Mouse (Mus musculus): ENCODE measurements around the gene Brat1. TPM values are rescaled to one million over a fixed set of nuclear protein-coding genes. Genes with fewer than 3 reads are reported as not detected.
A peak's percentile ranks its signal among the peaks of the same experiment; 100 is the strongest.

Gene Brat1
- total and polyA plus RNA-seq, 2 experiments: 5.5 to 14.4 TPM

DNA sequence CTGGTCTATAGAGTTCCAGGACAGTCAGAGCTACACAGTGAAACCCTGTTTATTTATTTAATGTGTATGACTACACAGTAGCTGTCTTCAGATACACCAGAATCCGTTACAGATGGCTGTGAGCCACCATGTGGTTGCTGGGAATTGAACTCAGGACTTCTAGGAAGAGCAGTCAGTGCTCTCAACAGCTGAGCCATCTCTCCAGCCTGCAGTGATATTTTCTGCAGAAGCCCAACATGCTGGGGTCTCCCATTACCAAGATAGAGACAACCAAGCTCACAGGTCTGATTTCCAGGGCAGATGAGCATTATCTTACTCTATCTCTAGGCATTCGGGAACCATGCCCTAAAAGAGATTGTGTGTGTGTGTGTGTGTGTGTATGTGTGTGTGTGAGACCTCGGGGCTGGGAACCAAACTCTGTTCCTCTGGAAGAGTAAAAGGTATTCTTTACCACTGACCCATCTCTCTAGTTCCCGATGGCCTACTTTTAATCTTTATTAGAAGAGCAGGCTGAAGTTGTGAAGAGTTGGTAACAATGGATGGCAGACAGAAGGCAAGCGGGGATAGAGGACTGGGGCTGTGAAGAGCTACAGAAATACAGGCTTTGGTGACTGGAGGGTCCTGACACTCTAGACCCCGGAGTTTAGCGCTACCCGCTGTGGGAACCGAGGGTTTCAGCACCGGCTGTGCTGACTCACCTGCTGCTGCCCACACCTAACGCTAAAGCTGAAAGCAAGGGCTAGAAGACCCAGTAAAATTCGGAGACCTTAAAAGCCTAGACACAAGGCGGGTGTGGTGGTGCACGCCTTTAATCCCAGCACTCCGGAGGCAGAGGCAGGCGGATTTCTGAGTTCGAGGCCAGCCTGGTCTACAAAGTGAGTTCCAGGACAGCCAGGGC lies 1.1 kb upstream of the Brat1 start:
- H3K9ac ChIP-seq (ENCODE audit: low read depth, low read length): peak overlapping the region; percentile 32
- H3K4me3 ChIP-seq (ENCODE audit: insufficient read depth, low read depth, low read length): peak overlapping the region; percentile 20
- peaks cover 12% of the 10 kb centered on the region for H3K4me1 ChIP-seq (ENCODE audit: control insufficient read depth, insufficient read depth, low read length)
- H3K27ac ChIP-seq (replicated peaks; ENCODE audit: insufficient read depth, low read depth, low read length): peak overlapping the region; percentile 53
- no peak for TF ChIP-seq CTCF (IDR thresholded peaks at IDR 0.05; ENCODE audit: low read depth, low read length)
- no peak for TF ChIP-seq POLR2A (IDR thresholded peaks at IDR 0.05; ENCODE audit: extremely low read depth, insufficient read depth, low read length)
- H3K79me2 ChIP-seq (ENCODE audit: control insufficient read depth, insufficient read depth, low read length): no peaks in the 10 kb centered on the region; the same call in 1 of the 2 replicates
- DNase-seq (ENCODE audit: extremely low read depth, low read depth, low spot score): no peak
- WGBS: 22% methylated on average over 17 of the region's 17 CpGs
- no peaks in the 10 kb centered on the region for H3K27me3 ChIP-seq (ENCODE audit: control insufficient read depth, insufficient read depth, low read length)
- H3K36me3 ChIP-seq (ENCODE audit: control insufficient read depth, insufficient read depth, low read length): no peaks in the 10 kb centered on the region

DNA sequence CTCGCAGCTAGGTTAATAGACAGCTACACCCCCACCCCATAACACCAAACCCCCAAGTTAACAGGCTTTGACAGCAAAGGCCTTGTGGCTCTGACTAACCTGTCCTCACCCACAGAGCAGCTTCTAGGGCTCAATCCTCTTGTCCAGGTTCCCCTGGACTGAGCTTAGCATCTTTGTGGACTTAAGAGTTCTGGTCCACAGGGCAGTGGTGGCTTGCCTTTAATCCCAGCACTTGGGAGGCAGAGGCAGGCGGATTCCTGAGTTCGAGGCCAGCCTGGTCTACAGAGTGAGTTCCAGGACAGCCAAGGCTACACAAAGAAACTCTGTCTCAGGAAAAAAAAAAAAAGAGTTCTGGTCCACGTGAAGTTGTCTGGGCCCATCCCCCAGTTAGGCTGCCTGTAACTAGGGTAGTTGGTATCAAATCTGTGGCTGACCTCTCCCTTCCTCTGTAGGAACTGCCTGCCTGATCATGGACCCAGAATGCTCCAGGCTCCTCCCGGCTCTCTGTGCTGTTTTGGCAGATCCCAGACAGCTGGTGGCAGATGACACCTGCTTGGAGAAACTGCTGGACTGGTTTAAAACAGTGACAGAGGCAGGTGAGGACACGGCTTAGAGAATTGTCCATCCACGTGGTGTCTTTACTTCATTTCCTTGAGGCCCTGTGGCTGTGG lies 825 bp downstream of the Brat1 start:
- no peak for TF ChIP-seq CTCF (IDR thresholded peaks at IDR 0.05; ENCODE audit: low read depth, low read length)
- TF ChIP-seq POLR2A (IDR thresholded peaks at IDR 0.05; ENCODE audit: extremely low read depth, insufficient read depth, low read length): no peak
- Histone ChIP-seq H3K9ac (ENCODE audit: low read depth, low read length) (peak overlapping the region; percentile 77), H3K4me3 (ENCODE audit: insufficient read depth, low read depth, low read length) (peak overlapping the region; percentile 74), H3K79me2 (ENCODE audit: control insufficient read depth, insufficient read depth, low read length) (no peaks in the 10 kb centered on the region; the same call in 1 of the 2 replicates), H3K4me1 (ENCODE audit: control insufficient read depth, insufficient read depth, low read length) (peaks cover 12% of the 10 kb centered on the region), H3K27me3 (ENCODE audit: control insufficient read depth, insufficient read depth, low read length) (no peaks in the 10 kb centered on the region), H3K27ac (replicated peaks; ENCODE audit: insufficient read depth, low read depth, low read length) (peak overlapping the region; percentile 64), H3K36me3 (ENCODE audit: control insufficient read depth, insufficient read depth, low read length) (peaks cover 4% of the 10 kb centered on the region; the same call in 1 of the 2 replicates)
- WGBS: 47% methylated on average over 7 of the region's 7 CpGs
- no peak for DNase-seq (ENCODE audit: extremely low read depth, low read depth, low spot score)

DNA sequence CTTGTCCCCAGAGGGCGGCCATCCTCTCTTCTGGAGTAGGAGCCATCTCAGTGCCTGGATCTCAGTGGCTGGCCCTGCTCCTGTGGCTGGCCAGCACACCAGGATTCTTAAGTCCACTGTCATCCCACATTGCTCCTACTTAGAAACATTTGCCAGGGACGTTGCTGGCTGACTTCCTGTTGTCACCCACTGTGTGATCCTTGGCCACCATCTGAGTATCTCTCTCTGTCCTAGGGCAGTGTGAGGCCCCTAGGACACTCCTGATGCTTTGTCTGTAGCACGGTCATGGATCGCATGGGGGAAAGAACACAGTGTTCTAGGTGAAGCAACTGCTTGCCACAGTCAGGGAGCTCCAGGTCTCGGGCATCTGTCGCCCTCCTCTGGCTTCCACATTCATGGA lies 5.5 kb downstream of the Brat1 start:
- H3K27ac ChIP-seq (replicated peaks; ENCODE audit: insufficient read depth, low read depth, low read length): no peak overlapping the region
- no peaks in the 10 kb centered on the region for H3K27me3 ChIP-seq (ENCODE audit: control insufficient read depth, insufficient read depth, low read length)
- peaks cover 16% of the 10 kb centered on the region; the same call in 1 of the 2 replicates for H3K36me3 ChIP-seq (ENCODE audit: control insufficient read depth, insufficient read depth, low read length)
- peaks cover 7% of the 10 kb centered on the region for H3K4me1 ChIP-seq (ENCODE audit: control insufficient read depth, insufficient read depth, low read length)
- TF ChIP-seq POLR2A (IDR thresholded peaks at IDR 0.05; ENCODE audit: extremely low read depth, insufficient read depth, low read length) (no peak), CTCF (IDR thresholded peaks at IDR 0.05; ENCODE audit: low read depth, low read length) (no peak)
- H3K9ac ChIP-seq (ENCODE audit: low read depth, low read length): no peak overlapping the region
- no peaks in the 10 kb centered on the region; the same call in 1 of the 2 replicates for H3K79me2 ChIP-seq (ENCODE audit: control insufficient read depth, insufficient read depth, low read length)
- WGBS: 95% methylated on average over 6 of the region's 6 CpGs
- no peak overlapping the region for H3K4me3 ChIP-seq (ENCODE audit: insufficient read depth, low read depth, low read length)
- DNase-seq (ENCODE audit: extremely low read depth, low read depth, low spot score): no peak

DNA sequence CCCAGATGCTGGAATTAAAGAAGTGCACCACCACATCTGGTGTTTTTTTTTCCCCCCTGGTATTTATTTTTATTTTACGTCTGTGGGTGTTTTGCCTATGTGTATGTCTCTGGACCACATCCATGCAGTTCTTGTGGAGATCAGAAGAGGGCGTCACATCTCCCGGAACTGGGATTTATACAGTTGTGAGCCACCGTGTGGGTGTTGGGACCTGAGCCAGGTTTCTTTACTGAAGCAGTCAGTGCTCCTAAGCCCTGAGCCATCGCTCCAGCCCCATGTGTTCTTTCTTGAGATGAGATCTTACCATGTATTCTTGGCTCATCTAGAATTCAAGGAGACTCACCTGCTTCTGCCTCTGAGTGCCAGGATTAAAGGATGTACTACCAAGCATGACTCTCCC lies 6.2 kb downstream of the Brat1 start:
- H3K4me1 ChIP-seq (ENCODE audit: control insufficient read depth, insufficient read depth, low read length): peaks cover under 1% of the 10 kb centered on the region; the same call in 1 of the 2 replicates
- no peak for DNase-seq (ENCODE audit: extremely low read depth, low read depth, low spot score)
- H3K36me3 ChIP-seq (ENCODE audit: control insufficient read depth, insufficient read depth, low read length): peaks cover 19% of the 10 kb centered on the region; the same call in 1 of the 2 replicates
- no peak overlapping the region for H3K9ac ChIP-seq (ENCODE audit: low read depth, low read length)
- no peaks in the 10 kb centered on the region; the same call in 1 of the 2 replicates for H3K79me2 ChIP-seq (ENCODE audit: control insufficient read depth, insufficient read depth, low read length)
- H3K4me3 ChIP-seq (ENCODE audit: insufficient read depth, low read depth, low read length): no peak overlapping the region
- no peaks in the 10 kb centered on the region for H3K27me3 ChIP-seq (ENCODE audit: control insufficient read depth, insufficient read depth, low read length)
- TF ChIP-seq CTCF (IDR thresholded peaks at IDR 0.05; ENCODE audit: low read depth, low read length) (no peak), POLR2A (IDR thresholded peaks at IDR 0.05; ENCODE audit: extremely low read depth, insufficient read depth, low read length) (no peak)
- H3K27ac ChIP-seq (replicated peaks; ENCODE audit: insufficient read depth, low read depth, low read length): no peak overlapping the region
- WGBS: 89% methylated on average over 5 of the region's 5 CpGs

DNA sequence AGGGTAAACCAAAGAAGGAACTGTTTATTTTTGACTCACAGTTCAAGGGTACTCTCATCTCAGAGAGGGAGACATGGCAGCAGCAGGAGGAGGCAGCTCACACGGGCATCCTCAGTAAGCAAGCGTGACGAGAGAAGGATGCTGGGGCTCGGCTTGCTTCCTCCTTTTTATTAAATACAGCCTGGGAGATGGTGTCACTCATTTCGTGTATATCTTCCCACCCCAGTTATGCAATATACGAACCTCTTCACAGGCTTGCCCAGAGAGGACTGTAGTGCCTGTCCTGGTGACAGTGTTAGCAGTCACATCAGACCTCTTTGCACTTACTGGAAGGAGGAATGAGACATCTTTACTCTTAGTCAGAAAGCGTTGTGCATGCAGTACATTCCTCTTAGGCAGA lies 16.0 kb downstream of the Brat1 start:
- TF ChIP-seq CTCF (IDR thresholded peaks at IDR 0.05; ENCODE audit: low read depth, low read length) (no peak), POLR2A (IDR thresholded peaks at IDR 0.05; ENCODE audit: extremely low read depth, insufficient read depth, low read length) (no peak)
- no peaks in the 10 kb centered on the region for H3K79me2 ChIP-seq (ENCODE audit: control insufficient read depth, insufficient read depth, low read length)

More for the DNA sequence above, 16.0 kb downstream of the Brat1 start:
- DNase-seq (ENCODE audit: extremely low read depth, low read depth, low spot score): no peak
- Histone ChIP-seq H3K4me3 (ENCODE audit: insufficient read depth, low read depth, low read length) (no peak overlapping the region), H3K4me1 (ENCODE audit: control insufficient read depth, insufficient read depth, low read length) (no peaks in the 10 kb centered on the region), H3K27me3 (ENCODE audit: control insufficient read depth, insufficient read depth, low read length) (no peaks in the 10 kb centered on the region), H3K27ac (replicated peaks; ENCODE audit: insufficient read depth, low read depth, low read length) (no peak overlapping the region), H3K9ac (ENCODE audit: low read depth, low read length) (no peak overlapping the region), H3K36me3 (ENCODE audit: control insufficient read depth, insufficient read depth, low read length) (peaks cover 17% of the 10 kb centered on the region)
- WGBS: 83% methylated on average over 7 of the region's 7 CpGs

All from liver, adult 2 months (tissue).